Mouse (Mus musculus) CH12.LX (cell line): ENCODE measurements around the gene Prkg1.

Experiments used
- BHLHE40 ChIP-seq: IDR thresholded peaks from 2 replicates; pipeline ENCODE4 v1.6.1; 2011; ENCODE audit warnings: mild to moderate bottlenecking, low read depth, low read length, improper control_type of control experiment
- CTCF ChIP-seq, 2 experiments: IDR thresholded peaks in 1 of 2; conservative IDR thresholded peaks in 1 of 2; 2 replicates each; pipeline ENCODE4 v1.5.1; 2011 to 2012; ENCODE audit warnings: low read depth in 2 of 2, low read length in 2 of 2, improper control_type of control experiment in 1 of 2, inconsistent platforms in 1 of 2, mild to moderate bottlenecking in 1 of 2, moderate library complexity in 1 of 2
- E2F4 ChIP-seq: IDR thresholded peaks from 2 replicates; pipeline ENCODE4 v1.6.1; 2011; ENCODE audit warnings: low read depth, low read length, improper control_type of control experiment; ENCODE audit not compliant: insufficient replicate concordance
- ELF1 ChIP-seq: IDR thresholded peaks from 2 replicates; pipeline ENCODE4 v1.6.1; 2014; ENCODE audit warnings: low read depth, mild to moderate bottlenecking, inconsistent platforms, low read length, improper control_type of control experiment
- ETS1 ChIP-seq: conservative IDR thresholded peaks from 2 replicates; pipeline ENCODE4 v1.6.1; 2012; ENCODE audit warnings: low read depth, mild to moderate bottlenecking, inconsistent platforms, low read length, improper control_type of control experiment, moderate library complexity
- MAZ ChIP-seq: IDR thresholded peaks from 2 replicates; pipeline ENCODE4 v1.6.1; 2012; ENCODE audit warnings: low read depth, mild to moderate bottlenecking, inconsistent platforms, low read length, improper control_type of control experiment, moderate library complexity
- MEF2A ChIP-seq: IDR thresholded peaks from 2 replicates; pipeline ENCODE4 v1.6.1; 2014; ENCODE audit warnings: low read depth, mild to moderate bottlenecking, inconsistent platforms, low read length, improper control_type of control experiment, borderline replicate concordance
- NRF1 ChIP-seq: IDR thresholded peaks from 2 replicates; pipeline ENCODE4 v1.6.1; 2014; ENCODE audit warnings: low read depth, mild to moderate bottlenecking, inconsistent platforms, low read length, improper control_type of control experiment, moderate library complexity
- PAX5 ChIP-seq: IDR thresholded peaks from 2 replicates; pipeline ENCODE4 v1.6.1; 2012; ENCODE audit warnings: low read length, inconsistent platforms, mixed read lengths
- UBTF ChIP-seq: IDR thresholded peaks from 2 replicates; pipeline ENCODE4 v1.6.1; 2012; ENCODE audit warnings: low read depth, mild to moderate bottlenecking, inconsistent platforms, low read length, improper control_type of control experiment, moderate library complexity
- USF1 ChIP-seq: IDR thresholded peaks from 2 replicates; pipeline ENCODE4 v1.6.1; 2014; ENCODE audit warnings: low read depth, mild to moderate bottlenecking, inconsistent platforms, low read length, improper control_type of control experiment

GRCm38 (mm10) chr19:31671726-31672125 is 93.1 kb downstream of the Prkg1 start:
- TF ChIP-seq CTCF (conservative IDR thresholded peaks at IDR 0.05 in 1 of 2, IDR thresholded peaks at IDR 0.05 in 1 of 2; ENCODE audit: low read depth in 2 of 2, low read length in 2 of 2) (no peak), UBTF (no peak), E2F4 (no peak), ETS1 (no peak), MEF2A (no peak), BHLHE40 (no peak), MAZ (no peak), NRF1 (no peak), PAX5 (no peak), ELF1 (no peak), USF1 (no peak)
